Mouse (Mus musculus): ENCODE data around the gene Rgsl1.

The Rgsl1 gene

DNA sequence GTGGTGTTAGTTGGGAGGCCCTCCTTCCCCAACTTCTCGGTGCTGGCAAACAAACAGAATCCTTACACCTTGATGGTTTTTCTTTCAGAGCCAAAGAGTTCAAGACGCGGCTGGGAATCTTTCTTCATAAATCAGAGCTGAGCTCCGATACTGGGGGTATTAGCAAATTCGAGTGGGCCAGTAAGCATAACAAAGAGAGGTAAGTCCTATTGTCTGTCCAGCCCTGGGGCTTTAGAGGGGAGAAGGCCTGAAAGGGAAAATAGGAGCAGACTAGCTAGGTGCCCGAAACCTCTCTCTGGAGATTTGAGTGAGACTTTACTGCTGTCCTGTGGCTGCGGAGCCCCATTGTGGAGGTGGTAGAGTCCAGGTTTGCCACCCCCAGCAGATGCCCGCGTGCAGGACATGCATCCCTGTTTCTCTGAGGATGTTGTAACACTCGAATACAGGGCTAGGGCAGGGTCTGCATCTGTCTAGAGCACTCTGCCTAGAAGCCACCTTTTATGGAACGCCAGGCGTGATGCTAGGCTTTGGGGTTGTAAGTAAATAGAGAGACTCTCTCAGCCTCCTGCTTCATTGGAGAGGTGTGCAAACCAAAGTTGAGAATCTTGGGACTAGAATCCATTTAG, 103.1 kb downstream of the Rgsl1 start:
- no peak for DNase-seq (ENCODE audit: low spot score in 2 of 2)

- DNase-seq (ENCODE audit: low spot score in 2 of 2) = peak in 1 of 2 experiments; percentile 54
Observed at GRCm38 (mm10) chr1:153740145-153740544, 103.8 kb downstream of the Rgsl1 start, which contains the start of gene Rgs16. TSS of gene Rgs16 (plus strand) at chr1:153740349.

DNA sequence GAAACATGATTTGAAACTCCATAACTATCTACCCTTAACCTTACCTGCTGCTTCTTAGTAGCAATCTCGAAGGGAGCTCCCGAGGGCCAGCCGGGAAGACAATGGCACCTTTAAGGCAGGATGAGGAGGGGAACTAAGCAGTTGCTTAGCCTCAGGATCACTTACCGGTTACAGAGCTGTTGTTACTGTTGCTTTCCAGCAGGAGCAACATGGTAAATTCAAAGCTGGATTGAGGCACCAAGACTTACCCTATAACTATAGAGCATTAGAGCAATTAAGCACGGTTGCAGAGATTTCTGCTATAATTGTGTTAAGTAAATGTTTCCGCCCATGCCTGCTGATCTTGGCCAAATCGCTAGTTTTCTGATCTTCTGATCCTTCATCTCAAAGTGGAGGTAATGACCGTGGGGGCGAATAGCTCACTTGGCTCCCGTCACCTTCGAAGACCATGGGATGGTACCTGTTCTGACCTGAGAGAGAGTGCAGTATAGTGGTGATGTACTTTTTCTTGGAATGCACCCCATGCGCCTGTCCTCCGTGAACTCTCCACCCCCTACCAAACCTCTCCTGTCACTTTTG, 104.4 kb downstream of the Rgsl1 start:
- DNase-seq (ENCODE audit: low spot score in 2 of 2) = no peak

DNA sequence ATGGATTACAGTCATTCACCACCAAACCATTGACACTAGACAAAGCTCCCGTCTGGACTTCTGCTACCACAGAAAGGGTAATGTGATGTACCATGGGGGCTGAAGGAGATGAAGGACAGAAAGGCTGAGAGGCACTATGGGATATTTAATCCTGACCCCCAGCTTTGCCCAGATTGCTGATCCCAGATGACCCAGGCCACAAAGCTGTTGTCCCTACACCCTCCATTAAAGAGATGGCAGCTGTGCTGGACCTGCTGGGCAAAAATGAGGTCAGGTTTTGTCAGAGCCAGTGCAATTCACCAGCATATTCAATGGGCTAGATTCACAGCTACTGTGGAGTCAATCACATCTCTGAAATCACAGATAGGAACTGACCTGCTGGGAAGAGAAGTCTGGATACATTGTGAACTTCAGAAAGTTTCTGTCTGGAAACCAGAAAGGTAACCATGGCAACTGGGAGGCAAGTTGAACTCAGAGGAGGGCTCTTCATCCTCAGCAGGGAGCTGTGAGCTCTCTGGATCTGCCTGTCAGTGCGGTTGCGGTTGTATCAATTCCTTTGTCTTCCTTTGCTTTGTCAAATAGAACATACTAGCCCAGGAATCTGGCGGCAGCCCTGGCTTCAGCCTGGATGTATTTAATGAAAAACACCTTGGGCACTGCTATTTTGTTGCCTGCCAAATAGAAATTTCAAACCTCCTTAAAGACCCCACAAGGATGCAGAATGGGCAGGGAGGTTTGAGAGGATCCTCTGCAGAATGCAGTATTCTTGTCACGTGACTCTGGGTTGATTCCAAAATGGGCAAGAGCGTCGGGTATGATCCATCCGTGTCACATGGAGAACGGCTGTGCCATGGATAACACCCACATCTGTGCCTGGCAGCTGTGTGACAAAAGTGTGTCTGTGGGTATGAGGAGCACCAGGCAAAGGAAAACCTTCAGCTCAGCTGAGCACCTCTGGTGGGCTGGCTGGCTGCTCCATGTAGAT, 106.5 kb downstream of the Rgsl1 start:
- DNase-seq (ENCODE audit: low spot score in 2 of 2) = no peak

DNA sequence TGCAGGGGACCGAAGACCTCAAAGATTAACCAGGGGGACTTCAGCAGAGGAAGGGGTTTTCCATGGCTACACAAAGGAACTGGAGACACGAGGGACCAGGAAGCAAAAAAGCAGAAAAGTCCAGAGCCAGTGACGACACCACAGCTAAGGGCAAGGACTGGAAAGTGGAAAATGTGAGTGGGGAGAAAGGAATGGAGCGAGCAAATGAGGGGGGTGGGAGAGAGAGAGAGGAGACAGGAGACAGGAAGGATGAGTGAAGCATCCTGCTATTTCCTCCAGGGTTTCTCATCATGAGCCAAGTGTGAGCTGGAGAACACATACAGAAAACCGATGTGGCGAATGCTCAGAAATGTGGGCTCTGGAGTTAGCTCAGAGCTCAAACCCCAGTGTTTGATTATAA, 107.8 kb downstream of the Rgsl1 start:
- DNase-seq (ENCODE audit: low spot score in 2 of 2) = no peak

DNA sequence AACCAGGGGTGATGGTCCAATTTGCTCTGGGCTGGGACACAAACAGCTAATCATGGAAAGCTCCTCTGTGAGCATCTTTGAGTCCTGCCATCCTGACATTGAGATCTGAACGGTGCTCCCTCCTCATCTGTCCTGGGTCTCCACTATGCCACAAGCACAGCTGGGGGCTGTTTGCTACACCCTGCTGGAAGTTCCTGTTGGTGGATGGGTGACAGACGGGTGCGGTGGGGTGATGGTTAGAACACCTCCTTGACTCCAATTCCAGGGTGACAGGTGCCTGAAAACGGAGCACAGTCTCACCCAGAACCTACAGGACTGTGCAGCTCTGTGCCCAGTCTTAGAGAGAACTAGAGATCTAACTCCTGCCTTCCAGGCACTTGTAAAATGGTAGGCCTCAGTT, 109.1 kb downstream of the Rgsl1 start:
- DNase-seq (ENCODE audit: low spot score in 2 of 2) = no peak

- no peak for DNase-seq (ENCODE audit: low spot score in 2 of 2)
Observed at GRCm38 (mm10) chr1:153733181-153733580, 110.8 kb downstream of the Rgsl1 start.

GRCm38 (mm10) chr1:153730671-153731070, 113.3 kb downstream of the Rgsl1 start:
- no peak for DNase-seq (ENCODE audit: low spot score in 2 of 2)

- no peak for DNase-seq (ENCODE audit: low spot score in 2 of 2)
Observed at GRCm38 (mm10) chr1:153729806-153730205, 114.1 kb downstream of the Rgsl1 start.

Data from frontal cortex, postnatal 36 days (tissue).